Mouse (Mus musculus) spleen, adult 2 months (tissue): ENCODE data around the gene Ppil4.
A peak's percentile ranks its signal among the peaks of the same experiment; 100 is the strongest.

Experiments
- CTCF ChIP-seq: fragments of 200-500 bp; IDR thresholded peaks from 2 replicates; pipeline ENCODE4 v1.5.1; 2011; ENCODE audit warnings: mild to moderate bottlenecking, inconsistent platforms; ENCODE audit not compliant: insufficient read depth, insufficient read length, insufficient replicate concordance; ENCODE audit errors: extremely low read depth
- POLR2A ChIP-seq: fragments of 200-500 bp; IDR thresholded peaks from 2 replicates; pipeline ENCODE4 v1.6.1; 2011; ENCODE audit warnings: low read depth, low read length, inconsistent platforms

GRCm38 (mm10) chr10:7833377-7834165 lies 40.9 kb downstream of the Ppil4 start:
- TF ChIP-seq CTCF, result peak; percentile 18; the same call in 1 of the 2 replicates
- peak; percentile 7; the same call in 1 of the 2 replicates for TF ChIP-seq POLR2A
